Mouse (Mus musculus) liver, postnatal 0 days (tissue): ENCODE data around the gene Atad1. TPM values are rescaled to one million over a fixed set of nuclear protein-coding genes. Genes with fewer than 3 reads are reported as not detected.

Source experiments
- ATAC-seq: fragments of 200-750 bp; cut with Nextera tagmentation; 2 replicates; pipeline ENCODE4 v1.8.0; 2017; ENCODE audit warnings: mild to moderate bottlenecking, moderate library complexity
- DNase-seq: peaks from one replicate; pipeline ENCODE4 v3.0.0-alpha.2; 2016
- H3K27ac ChIP-seq: fragments of 300-500 bp; sonication (generic); 2 replicates; pipeline ENCODE4 v1.5.1; 2014; ENCODE audit warnings: antibody characterized with exemption, moderate library complexity, mild to moderate bottlenecking, low read depth
- H3K27me3 ChIP-seq: fragments of 300-500 bp; sonication (generic); 2 replicates; pipeline ENCODE4 v1.6.1; 2014; ENCODE audit warnings: low read length, control low read depth, mixed read lengths; ENCODE audit not compliant: insufficient read depth
- H3K36me3 ChIP-seq: fragments of 300-500 bp; sonication (generic); replicated peaks from 2 replicates; pipeline ENCODE4 v1.6.1; 2014; ENCODE audit warnings: mild to moderate bottlenecking, control low read depth, low read length, moderate library complexity, mixed read lengths; ENCODE audit not compliant: insufficient read depth
- H3K4me1 ChIP-seq: fragments of 300-500 bp; sonication (generic); 2 replicates; pipeline ENCODE4 v1.6.1; 2014; ENCODE audit warnings: antibody characterized with exemption, mild to moderate bottlenecking, control low read depth; ENCODE audit not compliant: insufficient read depth
- H3K4me2 ChIP-seq: fragments of 300-500 bp; sonication (generic); 2 replicates; pipeline ENCODE4 v1.6.1; 2014; ENCODE audit warnings: low read depth, mild to moderate bottlenecking, low read length, moderate library complexity, mixed read lengths
- H3K4me3 ChIP-seq: fragments of 300-500 bp; sonication (generic); 2 replicates; pipeline ENCODE4 v1.5.1; 2014; ENCODE audit warnings: low read depth, low read length
- H3K9ac ChIP-seq: fragments of 300-500 bp; sonication (generic); replicated peaks from 2 replicates; pipeline ENCODE4 v1.6.1; 2014; ENCODE audit warnings: mild to moderate bottlenecking, moderate library complexity
- H3K9me3 ChIP-seq: fragments of 300-500 bp; sonication (generic); 2 replicates; pipeline ENCODE4 v1.6.1; 2016; ENCODE audit warnings: mild to moderate bottlenecking, control low read depth, low read length, mixed read lengths
- CTCF ChIP-seq: sonication (generic); IDR thresholded peaks from 2 replicates; pipeline ENCODE4 v1.5.1; 2016; ENCODE audit warnings: antibody characterized with exemption, low read depth
- EP300 ChIP-seq: IDR thresholded peaks from 2 replicates; pipeline ENCODE4 v1.6.1; 2016; ENCODE audit warnings: antibody characterized with exemption, low read depth, mild to moderate bottlenecking
- WGBS: fragments of 180-500 bp; shearing (Covaris S2); extraction: QIAGEN DNeasy Blood & Tissue Kit; methylation state at CpG from one replicate; pipeline ENCODE4 v1.1.7; 2014; ENCODE audit not compliant: insufficient replicate concordance; 5-methylcytosine and 5-hydroxymethylcytosine counted together
- polyA plus RNA-seq: library from polyadenylated mRNA; unstranded; fragments of >200 nt; fragmentation: Nextera tagmentation; extraction: Ambion mirVana; gene quantifications from 2 replicates; pipeline ENCODE4 v1.2.1, GENCODE M21; 2015

Atad1 gene
- polyA plus RNA-seq, 1 experiment from 2014 or later: 25.9 TPM

DNA sequence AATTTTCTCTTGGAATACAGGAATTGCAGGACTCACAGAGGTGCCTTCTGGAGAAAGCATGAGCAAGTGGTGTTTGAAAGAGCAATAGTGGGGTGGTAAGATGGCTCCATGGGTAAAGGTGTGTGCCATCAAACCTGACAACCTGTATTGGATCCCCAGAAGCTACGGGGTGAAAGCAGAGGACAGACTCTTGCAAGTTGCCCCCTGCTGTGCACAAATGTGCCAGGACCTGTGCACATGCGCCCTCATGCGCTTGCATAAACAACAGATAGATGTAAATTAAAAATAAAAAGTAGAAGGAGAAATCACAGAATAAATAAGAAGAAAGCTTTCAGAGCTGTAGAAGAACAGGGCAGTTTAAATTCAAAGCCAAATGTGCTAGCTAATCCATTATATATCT, 13.8 kb upstream of the Atad1 start:
- WGBS: 76% methylated on average over 3 of the region's 3 CpGs
- no peaks in the 10 kb centered on the region for H3K27me3 ChIP-seq
- TF ChIP-seq CTCF (no peak), EP300 (no peak)

DNA sequence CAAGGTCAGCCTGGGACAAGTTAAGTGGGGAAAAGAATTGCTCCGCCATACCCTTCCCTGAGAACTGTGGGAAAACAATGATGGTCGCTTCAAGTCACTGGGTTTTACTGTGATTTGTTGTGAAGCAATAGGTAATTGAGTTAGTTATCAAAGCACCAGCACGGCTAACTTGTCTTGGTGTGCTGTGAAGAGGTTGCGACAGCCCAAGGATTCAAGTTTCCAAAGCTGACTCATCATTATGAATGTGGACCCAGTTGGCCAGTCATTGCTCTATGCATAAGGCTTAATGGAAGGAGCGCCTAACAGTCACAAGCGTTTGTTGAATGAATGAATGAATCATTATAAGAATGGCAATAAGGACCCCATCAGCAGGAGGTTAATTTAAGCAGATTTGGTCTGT, 12.8 kb upstream of the Atad1 start:
- H3K27ac ChIP-seq: no peak overlapping the region
- no peaks in the 10 kb centered on the region for H3K36me3 ChIP-seq
- TF ChIP-seq EP300 (no peak), CTCF (no peak)
- H3K9me3 ChIP-seq: no peaks in the 10 kb centered on the region
- H3K9ac ChIP-seq: no peak overlapping the region
- H3K4me2 ChIP-seq: no peak overlapping the region
- H3K27me3 ChIP-seq: no peaks in the 10 kb centered on the region
- no peak for DNase-seq
- peaks cover 14% of the 10 kb centered on the region for H3K4me1 ChIP-seq
- no peak overlapping the region for H3K4me3 ChIP-seq
- WGBS: 85% methylated on average over 6 of the region's 6 CpGs
- no peak for ATAC-seq

More for the DNA sequence above, 13.8 kb upstream of the Atad1 start:
- no peak overlapping the region for H3K9ac ChIP-seq
- peaks cover 14% of the 10 kb centered on the region for H3K4me1 ChIP-seq
- H3K27ac ChIP-seq: no peak overlapping the region
- no peak overlapping the region for H3K4me2 ChIP-seq
- DNase-seq (no peak), ATAC-seq (no peak)
- H3K9me3 ChIP-seq: no peaks in the 10 kb centered on the region
- no peak overlapping the region for H3K4me3 ChIP-seq
- H3K36me3 ChIP-seq: no peaks in the 10 kb centered on the region

DNA sequence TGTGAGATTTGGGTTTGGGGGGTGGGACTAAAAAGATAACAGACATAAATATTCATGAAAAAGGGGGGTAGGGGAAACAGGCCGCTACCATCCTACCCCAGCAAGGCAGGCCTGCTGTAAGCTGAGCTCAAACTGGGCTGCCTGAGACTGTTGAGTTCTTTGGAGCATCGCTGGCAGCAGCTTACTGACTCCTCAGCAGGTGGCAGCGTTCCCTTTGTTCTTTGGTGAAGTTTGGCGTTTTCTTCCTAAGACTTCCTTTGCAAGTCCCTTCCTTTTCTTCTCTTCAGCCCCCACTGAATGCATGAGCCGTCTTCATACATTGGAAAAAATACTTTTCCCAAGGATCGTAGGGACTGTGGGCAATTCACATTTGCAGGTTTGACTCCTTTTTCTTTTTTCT, 9.8 kb upstream of the Atad1 start:
- Histone ChIP-seq H3K27ac (no peak overlapping the region), H3K4me3 (no peak overlapping the region), H3K9me3 (no peaks in the 10 kb centered on the region), H3K9ac (no peak overlapping the region), H3K36me3 (no peaks in the 10 kb centered on the region), H3K4me2 (no peak overlapping the region), H3K4me1 (peaks cover 2% of the 10 kb centered on the region; the same call in 1 of the 2 replicates), H3K27me3 (no peaks in the 10 kb centered on the region)
- ATAC-seq (no peak), DNase-seq (peak; percentile 35)
- WGBS: 35% methylated on average over 6 of the region's 6 CpGs
- TF ChIP-seq CTCF (peak; percentile 60), EP300 (no peak)

- H3K4me1 ChIP-seq: no peaks in the 10 kb centered on the region
- no peaks in the 10 kb centered on the region for H3K27me3 ChIP-seq
- no peak overlapping the region; the same call in 1 of the 2 replicates for H3K27ac ChIP-seq
- no peaks in the 10 kb centered on the region for H3K9me3 ChIP-seq
- WGBS: 41% methylated on average over 4 of the region's 4 CpGs
- no peak for TF ChIP-seq CTCF
- no peak for TF ChIP-seq EP300
- DNase-seq (no peak), ATAC-seq (peak; percentile 27; the same call in 1 of the 2 replicates)
- no peaks in the 10 kb centered on the region for H3K36me3 ChIP-seq
- no peak overlapping the region for H3K4me2 ChIP-seq
- no peak overlapping the region for H3K4me3 ChIP-seq
- H3K9ac ChIP-seq: no peak overlapping the region
These were observed 1.2 kb upstream of the Atad1 start for GRCm38 (mm10) chr19:32740641-32741345.

DNA sequence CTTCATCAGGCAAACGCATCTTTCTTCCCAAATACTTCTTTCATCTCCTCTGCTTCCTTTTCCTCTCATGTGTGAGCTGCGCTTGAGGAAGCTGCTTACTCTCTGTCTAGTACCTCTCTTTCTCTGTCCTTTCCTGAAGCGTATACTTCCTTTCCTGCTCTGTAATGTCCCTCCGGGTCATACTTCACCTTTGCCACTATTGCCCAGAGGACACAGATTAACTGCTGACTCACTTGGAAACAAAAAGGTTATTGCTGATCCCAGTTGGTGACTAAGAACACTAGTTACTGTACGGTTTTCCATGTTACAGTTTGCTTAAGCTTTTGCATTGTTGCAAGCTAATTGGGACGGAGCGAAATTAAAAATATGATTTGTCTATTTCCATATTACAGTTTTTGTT, 1.7 kb downstream of the Atad1 start:
- Histone ChIP-seq H3K4me1 (no peaks in the 10 kb centered on the region), H3K9ac (no peak overlapping the region), H3K4me2 (no peak overlapping the region), H3K36me3 (no peaks in the 10 kb centered on the region), H3K27ac (no peak overlapping the region), H3K9me3 (no peaks in the 10 kb centered on the region), H3K27me3 (no peaks in the 10 kb centered on the region), H3K4me3 (no peak overlapping the region)
- no peak for ATAC-seq
- WGBS: 66% methylated on average over 7 of the region's 7 CpGs
- DNase-seq: no peak
- TF ChIP-seq EP300: no peak
- TF ChIP-seq CTCF: no peak

DNA sequence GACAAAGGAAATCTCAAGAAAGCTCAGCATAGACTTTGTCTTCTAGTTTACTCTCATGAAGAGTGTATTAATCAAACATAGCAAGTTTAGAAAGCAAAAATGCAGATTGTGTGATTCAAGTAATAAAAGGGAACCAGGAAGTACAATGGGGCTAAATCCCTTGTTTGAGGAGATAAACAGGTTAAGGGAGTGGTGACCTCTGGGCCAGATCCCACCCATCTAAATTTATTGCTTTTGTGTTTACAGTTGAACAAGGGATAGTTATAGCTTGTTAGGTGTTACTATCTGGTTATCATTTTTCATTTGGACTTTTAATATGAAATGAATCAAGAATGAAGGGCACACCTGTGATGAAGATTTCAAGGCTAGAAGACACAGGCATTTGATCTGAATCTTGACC, 6.7 kb downstream of the Atad1 start:
- DNase-seq: no peak
- no peak for TF ChIP-seq EP300
- TF ChIP-seq CTCF: no peak
- no peak for ATAC-seq
- no peaks in the 10 kb centered on the region for H3K4me1 ChIP-seq
- no peaks in the 10 kb centered on the region for H3K9me3 ChIP-seq
- no peaks in the 10 kb centered on the region for H3K27me3 ChIP-seq
- H3K27ac ChIP-seq: no peak overlapping the region
- H3K4me2 ChIP-seq: no peak overlapping the region
- no peaks in the 10 kb centered on the region for H3K36me3 ChIP-seq
- no peak overlapping the region for H3K4me3 ChIP-seq
- no peak overlapping the region for H3K9ac ChIP-seq

DNA sequence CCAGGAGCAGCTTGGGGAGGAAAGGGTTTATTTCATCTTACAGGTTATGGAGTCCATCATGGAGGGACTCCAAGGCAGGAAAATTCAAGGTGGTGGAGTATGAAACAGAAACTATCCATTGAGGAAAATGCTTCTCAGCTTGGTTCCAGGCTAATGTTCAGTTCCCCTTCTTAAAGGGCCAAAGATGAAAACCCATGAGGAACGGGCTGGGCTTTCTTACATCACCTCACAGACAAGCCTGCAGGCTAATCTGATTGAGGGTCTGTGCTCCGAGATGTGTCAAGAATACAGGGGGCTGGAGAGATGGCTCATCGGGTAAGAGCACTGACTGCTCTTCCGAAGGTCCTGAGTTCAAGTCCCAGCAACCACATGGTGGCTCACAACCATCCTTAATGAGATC, 9.8 kb downstream of the Atad1 start:
- no peak for ATAC-seq
- H3K4me3 ChIP-seq: no peak overlapping the region
- TF ChIP-seq EP300 (no peak), CTCF (no peak)
- 0 out of 2 replicates have a peak, but pooled peaks cover 4% of the 10 kb centered on the region for H3K4me1 ChIP-seq
- peaks cover 4% of the 10 kb centered on the region; the same call in 1 of the 2 replicates for H3K27me3 ChIP-seq
- DNase-seq: no peak
- H3K4me2 ChIP-seq: no peak overlapping the region
- H3K27ac ChIP-seq: no peak overlapping the region
- H3K9ac ChIP-seq: no peak overlapping the region
- no peaks in the 10 kb centered on the region for H3K36me3 ChIP-seq
- WGBS: 74% methylated on average over 4 of the region's 4 CpGs
- H3K9me3 ChIP-seq: no peaks in the 10 kb centered on the region
